8 mouse cellular contexts compared by ENCODE assay signal in the genomic region with DNA sequence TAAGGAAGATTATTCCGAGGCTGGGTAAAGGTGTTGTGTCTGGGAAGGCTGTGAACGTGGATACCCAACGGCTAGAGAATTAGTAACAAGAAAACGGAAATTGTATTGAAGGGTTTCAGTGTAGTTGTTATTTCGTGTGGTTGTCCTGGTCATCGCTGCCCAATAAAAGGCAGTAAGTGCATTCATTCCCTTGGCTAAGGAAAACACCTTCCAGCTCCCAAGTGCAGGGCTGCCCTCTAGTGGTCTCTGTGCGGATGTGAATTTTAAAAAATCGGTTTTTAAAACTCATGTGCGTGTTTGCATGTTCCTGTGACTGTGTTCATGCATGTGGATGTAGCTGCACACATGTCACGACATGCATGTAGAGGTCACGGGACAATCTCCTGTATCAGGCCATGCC.
A peak's percentile ranks its signal among the peaks of the same experiment; 100 is the strongest.
DNase-seq lines count a peak whose midpoint lies in the region; ATAC-seq and TF ChIP-seq lines count a peak whose summit lies in the region.

No protein-coding gene starts in this region.

- peak; percentile 92 for TF ChIP-seq CTCF in lung, postnatal 0 days (IDR thresholded peaks at IDR 0.05)

- WGBS in midbrain, embryonic 10.5 days = 35% methylated on average over 11 of the region's 11 CpGs
- 25% methylated on average over 11 of the region's 11 CpGs for WGBS in midbrain, embryonic 15.5 days
- WGBS in lung, postnatal 0 days = 19% methylated on average over 11 of the region's 11 CpGs

- no peak overlapping the region for H3K27ac ChIP-seq in midbrain, embryonic 10.5 days (replicated peaks)
- H3K27ac ChIP-seq in midbrain, embryonic 15.5 days = no peak overlapping the region
- no peak overlapping the region for H3K27ac ChIP-seq in lung, postnatal 0 days (ENCODE audit: low read length)

- H3K4me3 ChIP-seq in midbrain, embryonic 10.5 days = no peak overlapping the region
- H3K4me3 ChIP-seq in midbrain, embryonic 15.5 days = no peak overlapping the region
- no peak overlapping the region for H3K4me3 ChIP-seq in lung, postnatal 0 days (ENCODE audit: low read depth, low read length)

- no peaks in the 10 kb centered on the region for H3K36me3 ChIP-seq in midbrain, embryonic 10.5 days
- no peaks in the 10 kb centered on the region for H3K36me3 ChIP-seq in midbrain, embryonic 15.5 days (replicated peaks)
- H3K36me3 ChIP-seq in lung, postnatal 0 days (ENCODE audit: insufficient read depth, low read length) = no peaks in the 10 kb centered on the region
- no peaks in the 10 kb centered on the region for H3K36me3 ChIP-seq in splenic B cell, adult 2 months (ENCODE audit: control insufficient read depth, insufficient read depth, low read length, poor library complexity, severe bottlenecking)

- peaks cover 3% of the 10 kb centered on the region; the same call in 1 of the 2 replicates for H3K4me1 ChIP-seq in midbrain, embryonic 10.5 days
- no peaks in the 10 kb centered on the region for H3K4me1 ChIP-seq in midbrain, embryonic 15.5 days
- H3K4me1 ChIP-seq in lung, postnatal 0 days (ENCODE audit: insufficient read depth, low read depth, low read length) = no peaks in the 10 kb centered on the region

- no peak overlapping the region for H3K9ac ChIP-seq in midbrain, embryonic 15.5 days
- no peak overlapping the region for H3K9ac ChIP-seq in lung, postnatal 0 days (replicated peaks; ENCODE audit: low read depth)

- no peak overlapping the region for H3K4me2 ChIP-seq in midbrain, embryonic 15.5 days
- no peak overlapping the region for H3K4me2 ChIP-seq in lung, postnatal 0 days (replicated peaks; ENCODE audit: low read depth, low read length)

- ATAC-seq in cerebellum, adult (ENCODE audit: insufficient number of reproducible peaks, low FRiP score, low TSS enrichment) = no peak
- ATAC-seq in midbrain, embryonic 15.5 days (replicated peaks) = no peak
- ATAC-seq in granulocyte monocyte progenitor cell, adult 5-6 weeks (replicated peaks; ENCODE audit: poor library complexity, severe bottlenecking) = peak; percentile 40; the same call in 1 of the 2 replicates
- ATAC-seq in lung, postnatal 0 days = no peak

- peak; percentile 49 for DNase-seq in cerebellum, adult 11 months
- DNase-seq in midbrain, embryonic 10.5 days (ENCODE audit: low spot score) = peak; percentile 46
- peak; percentile 13 for DNase-seq in c-Kit-positive CD71-positive TER-119-positive erythroid progenitor cells, embryonic 14.5 days (ENCODE audit: low spot score)
- DNase-seq in lung, postnatal 0 days (ENCODE audit: low spot score) = peak; percentile 78
- peak; percentile 30 for DNase-seq in splenic B cell, adult 2 months (ENCODE audit: low read depth, low spot score)

- H3K27me3 ChIP-seq in midbrain, embryonic 10.5 days (ENCODE audit: low read depth, poor library complexity, severe bottlenecking) = no peaks in the 10 kb centered on the region
- no peaks in the 10 kb centered on the region for H3K27me3 ChIP-seq in midbrain, embryonic 15.5 days (replicated peaks)
- no peaks in the 10 kb centered on the region for H3K27me3 ChIP-seq in lung, postnatal 0 days (replicated peaks; ENCODE audit: insufficient read depth, low read length)
- H3K27me3 ChIP-seq in splenic B cell, adult 2 months (ENCODE audit: control insufficient read depth, insufficient read depth, low read length, poor library complexity, severe bottlenecking) = no peaks in the 10 kb centered on the region

- no peaks in the 10 kb centered on the region for H3K9me3 ChIP-seq in midbrain, embryonic 10.5 days (replicated peaks)
- H3K9me3 ChIP-seq in midbrain, embryonic 15.5 days = no peaks in the 10 kb centered on the region
- H3K9me3 ChIP-seq in lung, postnatal 0 days (ENCODE audit: low read length) = no peaks in the 10 kb centered on the region

- no peak for TF ChIP-seq EP300 in lung, postnatal 0 days (IDR thresholded peaks at IDR 0.05)

Comparison
In these comparisons a context has a peak if more than half of its experiments do, and no peak if none do; other contexts are left out.
1. DNase-seq: peak in every context shown above with its lines; median percentile 78 in lung, postnatal 0 days; 49 in cerebellum, adult 11 months; 46 in midbrain, embryonic 10.5 days; 30 in splenic B cell, adult 2 months; 13 in c-Kit-positive CD71-positive TER-119-positive erythroid progenitor cells, embryonic 14.5 days.